Mouse (Mus musculus) heart, embryonic 12.5 days (tissue): ENCODE measurements at regions not wholly inside any gene's neighbourhood (a gene's known extent, or its start where the extent isn't known, plus 50 kb on each side); places are given as distances from the start of the nearest gene placed in this dataset.

ENCODE experiments used
- ATAC-seq: fragments of 200-750 bp; cut with Nextera tagmentation; 2 replicates; pipeline ENCODE4 v1.8.0; 2017; ENCODE audit warnings: moderate TSS enrichment, moderate library complexity; ENCODE audit not compliant: insufficient number of reproducible peaks, low FRiP score
- H3K27ac ChIP-seq: fragments of 300-500 bp; sonication (generic); 2 replicates; pipeline ENCODE4 v1.5.1; 2016; ENCODE audit warnings: mild to moderate bottlenecking, moderate library complexity; ENCODE audit not compliant: poor library complexity, severe bottlenecking
- H3K27me3 ChIP-seq: fragments of 300-500 bp; sonication (generic); replicated peaks from 2 replicates; pipeline ENCODE4 v1.6.1; 2016; ENCODE audit warnings: mild to moderate bottlenecking, moderate library complexity
- H3K36me3 ChIP-seq: fragments of 300-500 bp; sonication (generic); 2 replicates; pipeline ENCODE4 v1.6.1; 2016; ENCODE audit warnings: mild to moderate bottlenecking, moderate library complexity
- H3K4me1 ChIP-seq: fragments of 300-500 bp; sonication (generic); replicated peaks from 2 replicates; pipeline ENCODE4 v1.6.1; 2016; ENCODE audit warnings: mild to moderate bottlenecking
- H3K4me2 ChIP-seq: fragments of 300-500 bp; sonication (generic); 2 replicates; pipeline ENCODE4 v1.6.1; 2016; ENCODE audit warnings: mild to moderate bottlenecking, moderate library complexity
- H3K4me3 ChIP-seq: fragments of 300-500 bp; sonication (generic); 2 replicates; pipeline ENCODE4 v1.5.1; 2016; ENCODE audit warnings: mild to moderate bottlenecking
- H3K9ac ChIP-seq: fragments of 300-500 bp; sonication (generic); 2 replicates; pipeline ENCODE4 v1.6.1; 2016; ENCODE audit warnings: mild to moderate bottlenecking, moderate library complexity
- H3K9me3 ChIP-seq: fragments of 300-500 bp; sonication (generic); replicated peaks from 2 replicates; pipeline ENCODE4 v1.6.1; 2016; ENCODE audit warnings: mild to moderate bottlenecking, moderate library complexity
- WGBS: fragments of 180-500 bp; shearing (Covaris S2); methylation state at CpG from one replicate; pipeline ENCODE4 v1.1.7; 2016; 5-methylcytosine and 5-hydroxymethylcytosine counted together

GRCm38 (mm10) chr11:66745479-66745878, 166.3 kb upstream of the Pirt start:
- Histone ChIP-seq H3K27ac (no peak overlapping the region), H3K4me1 (no peaks in the 10 kb centered on the region), H3K27me3 (no peaks in the 10 kb centered on the region), H3K36me3 (no peaks in the 10 kb centered on the region), H3K4me3 (no peak overlapping the region), H3K9me3 (no peaks in the 10 kb centered on the region), H3K4me2 (no peak overlapping the region), H3K9ac (no peak overlapping the region)
- 51% methylated on average over 1 of the region's 1 CpGs for whole genome bisulfite sequencing
- ATAC-seq = no peak

DNA sequence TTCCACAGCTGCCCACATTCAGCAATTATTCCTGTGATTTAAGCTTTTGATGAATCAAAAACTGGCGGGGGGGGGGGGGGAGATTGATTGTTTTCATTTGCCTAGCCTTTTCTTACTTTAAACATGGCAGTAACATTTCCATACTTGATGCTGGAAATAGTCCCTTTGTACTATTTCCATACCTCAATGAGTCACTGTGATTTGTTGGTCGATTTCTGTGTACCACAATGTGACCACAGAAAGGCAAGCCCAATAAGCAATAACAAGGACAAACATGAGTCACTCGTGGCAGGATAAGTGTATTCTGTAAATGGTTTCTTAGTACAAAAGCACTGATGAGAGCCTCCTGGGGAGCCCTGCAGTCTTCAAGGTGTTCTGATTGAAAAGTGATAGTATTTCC, 121.8 kb upstream of the Pirt start:
- H3K4me2 ChIP-seq = no peak overlapping the region
- no peaks in the 10 kb centered on the region for H3K4me1 ChIP-seq
- ATAC-seq = no peak
- 56% methylated on average over 3 of the region's 3 CpGs for WGBS
- H3K9ac ChIP-seq = no peak overlapping the region
- no peaks in the 10 kb centered on the region for H3K36me3 ChIP-seq
- no peak overlapping the region for H3K4me3 ChIP-seq
- H3K9me3 ChIP-seq = peaks cover 3% of the 10 kb centered on the region; the same call in 1 of the 2 replicates
- H3K27ac ChIP-seq = no peak overlapping the region
- H3K27me3 ChIP-seq = no peaks in the 10 kb centered on the region

DNA sequence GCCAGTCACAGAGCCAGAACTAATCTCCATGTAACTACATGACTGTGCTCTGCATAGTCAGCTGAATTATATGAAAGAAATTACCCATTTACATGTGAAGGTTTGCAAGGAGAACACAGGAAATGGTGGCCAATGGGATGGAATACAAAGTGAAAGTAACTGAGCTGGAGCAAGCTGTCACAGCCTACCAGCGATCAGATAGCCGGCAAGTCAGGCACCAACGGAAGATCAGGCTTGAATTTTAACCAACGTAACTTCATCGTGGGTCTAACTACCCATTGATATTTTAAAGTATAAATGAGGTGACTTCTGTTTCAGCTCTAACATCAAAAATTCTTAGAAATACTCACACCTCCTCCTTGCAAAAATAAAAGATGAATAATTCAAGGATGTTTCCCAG, 104.9 kb upstream of the Pirt start:
- H3K36me3 ChIP-seq = no peaks in the 10 kb centered on the region
- H3K4me2 ChIP-seq = no peak overlapping the region
- no peak overlapping the region for H3K27ac ChIP-seq
- ATAC-seq = no peak
- H3K9me3 ChIP-seq = no peaks in the 10 kb centered on the region
- H3K9ac ChIP-seq = no peak overlapping the region
- WGBS = 79% methylated on average over 5 of the region's 5 CpGs
- H3K4me3 ChIP-seq = no peak overlapping the region
- H3K27me3 ChIP-seq = no peaks in the 10 kb centered on the region
- H3K4me1 ChIP-seq = peaks cover 5% of the 10 kb centered on the region; the same call in 1 of the 2 replicates

GRCm38 (mm10) chr11:66813310-66813709, 98.5 kb upstream of the Pirt start:
- no peak for ATAC-seq
- H3K9ac ChIP-seq = no peak overlapping the region
- no peaks in the 10 kb centered on the region for H3K9me3 ChIP-seq
- no peak overlapping the region for H3K4me3 ChIP-seq
- H3K4me1 ChIP-seq = peaks cover 22% of the 10 kb centered on the region
- no peaks in the 10 kb centered on the region for H3K36me3 ChIP-seq
- H3K27me3 ChIP-seq = no peaks in the 10 kb centered on the region
- 48% methylated on average over 5 of the region's 5 CpGs for WGBS
- no peak overlapping the region for H3K4me2 ChIP-seq
- no peak overlapping the region for H3K27ac ChIP-seq

- 23% methylated on average over 4 of the region's 4 CpGs for WGBS
- no peaks in the 10 kb centered on the region for H3K9me3 ChIP-seq
- no peak overlapping the region for H3K27ac ChIP-seq
- H3K27me3 ChIP-seq = no peaks in the 10 kb centered on the region
- no peak overlapping the region for H3K9ac ChIP-seq
- H3K4me1 ChIP-seq = peaks cover 22% of the 10 kb centered on the region
- no peaks in the 10 kb centered on the region for H3K36me3 ChIP-seq
- peak; percentile 33; the same call in 1 of the 2 replicates for ATAC-seq
- no peak overlapping the region for H3K4me3 ChIP-seq
- H3K4me2 ChIP-seq = no peak overlapping the region
These were observed 98.0 kb upstream of the Pirt start for GRCm38 (mm10) chr11:66813731-66814130.

- Histone ChIP-seq H3K4me2 (no peak overlapping the region), H3K9me3 (no peaks in the 10 kb centered on the region), H3K9ac (no peak overlapping the region), H3K27me3 (no peaks in the 10 kb centered on the region), H3K4me3 (no peak overlapping the region), H3K36me3 (no peaks in the 10 kb centered on the region), H3K27ac (no peak overlapping the region), H3K4me1 (peaks cover 6% of the 10 kb centered on the region; the same call in 1 of the 2 replicates)
- WGBS = 80% methylated on average over 5 of the region's 5 CpGs
- ATAC-seq = no peak
These were observed 75.9 kb upstream of the Pirt start for GRCm38 (mm10) chr11:66835864-66836263.

- WGBS = 81% methylated on average over 2 of the region's 2 CpGs
- Histone ChIP-seq H3K27me3 (no peaks in the 10 kb centered on the region), H3K9me3 (no peaks in the 10 kb centered on the region), H3K4me2 (no peak overlapping the region), H3K4me3 (no peak overlapping the region), H3K9ac (no peak overlapping the region), H3K27ac (no peak overlapping the region), H3K4me1 (peaks cover 6% of the 10 kb centered on the region; the same call in 1 of the 2 replicates), H3K36me3 (no peaks in the 10 kb centered on the region)
- ATAC-seq = no peak
These were observed 75.0 kb upstream of the Pirt start for GRCm38 (mm10) chr11:66836633-66837380.

DNA sequence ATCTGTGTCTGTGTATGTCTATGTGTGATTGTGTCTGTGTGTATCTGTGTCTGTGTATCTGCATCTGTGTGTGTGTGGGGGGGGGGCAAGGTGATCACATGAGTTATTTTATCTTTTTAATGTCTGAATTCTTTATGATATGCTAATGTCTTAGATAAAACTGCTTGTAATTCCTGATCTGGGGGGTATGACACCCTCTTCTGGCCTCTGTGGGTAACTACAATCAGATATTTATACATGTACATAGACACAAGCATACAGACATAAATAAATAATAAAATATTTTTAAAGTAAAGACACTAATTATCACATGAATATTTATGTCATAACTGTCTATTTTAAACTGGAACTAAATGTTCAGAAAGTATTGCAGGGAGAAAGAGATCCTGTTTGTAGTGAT, 66.5 kb upstream of the Pirt start:
- Histone ChIP-seq H3K9ac (no peak overlapping the region), H3K4me3 (no peak overlapping the region), H3K9me3 (no peaks in the 10 kb centered on the region), H3K27me3 (no peaks in the 10 kb centered on the region), H3K4me1 (no peaks in the 10 kb centered on the region), H3K36me3 (no peaks in the 10 kb centered on the region), H3K4me2 (no peak overlapping the region), H3K27ac (no peak overlapping the region)
- no peak for ATAC-seq

- no peak overlapping the region for H3K9ac ChIP-seq
- H3K9me3 ChIP-seq = no peaks in the 10 kb centered on the region
- no peaks in the 10 kb centered on the region for H3K4me1 ChIP-seq
- H3K27ac ChIP-seq = no peak overlapping the region
- ATAC-seq = no peak
- H3K4me3 ChIP-seq = no peak overlapping the region
- WGBS = 39% methylated on average over 9 of the region's 9 CpGs
- H3K27me3 ChIP-seq = no peaks in the 10 kb centered on the region
- H3K36me3 ChIP-seq = no peaks in the 10 kb centered on the region
- H3K4me2 ChIP-seq = no peak overlapping the region
These were observed 65.6 kb upstream of the Pirt start for GRCm38 (mm10) chr11:66846043-66846775.
